Mouse (Mus musculus): ENCODE results near the gene Cog1. TPM values are rescaled to one million over a fixed set of nuclear protein-coding genes. Genes with fewer than 3 reads are reported as not detected.

Gene Cog1
- total and polyA plus RNA-seq, 3 experiments = 29.4 to 113 (median 37.4) TPM

- Histone ChIP-seq H3K79me2 (ENCODE audit: control insufficient read depth, insufficient read depth, low read length, poor library complexity) (no peaks in the 10 kb centered on the region), H3K27me3 (ENCODE audit: control insufficient read depth in 1 of 2, insufficient read depth in 2 of 2, low read length in 2 of 2) (peaks cover 2% of the 10 kb centered on the region in 2 experiments), H3K4me1 (ENCODE audit: control insufficient read depth in 1 of 2, insufficient read depth in 2 of 2, low read length in 2 of 2) (peaks cover 0 to 2% of the 10 kb centered on the region in 2 experiments; a peak in 2 of 4 replicates), H3K4me3 (ENCODE audit: control insufficient read depth in 1 of 2, insufficient read depth in 1 of 2, low read depth in 2 of 2, low read length in 2 of 2) (no peak overlapping the region), H3K36me3 (ENCODE audit: control insufficient read depth in 1 of 2, insufficient read depth in 2 of 2, low read length in 2 of 2) (no peaks in the 10 kb centered on the region), H3K9me3 (replicated peaks; ENCODE audit: insufficient read depth, low read length) (no peaks in the 10 kb centered on the region), H3K9ac (ENCODE audit: control insufficient read depth, low read depth, low read length, poor library complexity, severe bottlenecking) (no peak overlapping the region), H3K27ac (ENCODE audit: control insufficient read depth, low read depth, low read length) (no peak overlapping the region)
- TF ChIP-seq ZKSCAN1 (IDR thresholded peaks at IDR 0.05; ENCODE audit: low read depth, low read length) = no peak
- TF ChIP-seq ELF1 (IDR thresholded peaks at IDR 0.05; ENCODE audit: low read depth, low read length) = no peak
- no peak for TF ChIP-seq BHLHE40 (IDR thresholded peaks at IDR 0.05; ENCODE audit: borderline replicate concordance, low read depth, low read length)
- TF ChIP-seq SIN3A (IDR thresholded peaks at IDR 0.05; ENCODE audit: low read length) = no peak
- no peak for TF ChIP-seq USF1 (IDR thresholded peaks at IDR 0.05; ENCODE audit: low read depth, low read length)
- TF ChIP-seq HCFC1 (IDR thresholded peaks at IDR 0.05; ENCODE audit: low read depth, low read length) = no peak
- no peak for TF ChIP-seq MAZ (IDR thresholded peaks at IDR 0.05; ENCODE audit: low read depth, low read length)
- no peak for TF ChIP-seq ZNF384 (IDR thresholded peaks at IDR 0.05; ENCODE audit: low read depth, low read length)
- TF ChIP-seq MAX (IDR thresholded peaks at IDR 0.05; ENCODE audit: low read length) = no peak
- TF ChIP-seq EP300 (IDR thresholded peaks at IDR 0.05; ENCODE audit: low read depth in 1 of 2, low read length in 2 of 2) = no peak
- TF ChIP-seq UBTF (IDR thresholded peaks at IDR 0.05; ENCODE audit: borderline replicate concordance, insufficient read depth, low read depth, low read length) = no peak
- no peak for TF ChIP-seq E2F4 (IDR thresholded peaks at IDR 0.05; ENCODE audit: borderline replicate concordance, low read depth, low read length)
- no peak for TF ChIP-seq MYC (IDR thresholded peaks at IDR 0.05; ENCODE audit: low read depth, low read length)
- DNase-seq (ENCODE audit: low read depth, low spot score) = no peak
These were observed 17.1 kb upstream of the Cog1 start for GRCm38 (mm10) chr11:113631862-113632261.

GRCm38 (mm10) chr11:113632303-113632702, 16.7 kb upstream of the Cog1 start:
- Histone ChIP-seq H3K27ac (ENCODE audit: control insufficient read depth, low read depth, low read length) (no peak overlapping the region), H3K9ac (ENCODE audit: control insufficient read depth, low read depth, low read length, poor library complexity, severe bottlenecking) (no peak overlapping the region), H3K4me3 (ENCODE audit: control insufficient read depth in 1 of 2, insufficient read depth in 1 of 2, low read depth in 2 of 2, low read length in 2 of 2) (no peak overlapping the region), H3K79me2 (ENCODE audit: control insufficient read depth, insufficient read depth, low read length, poor library complexity) (no peaks in the 10 kb centered on the region), H3K4me1 (ENCODE audit: control insufficient read depth in 1 of 2, insufficient read depth in 2 of 2, low read length in 2 of 2) (no peaks in the 10 kb centered on the region), H3K36me3 (ENCODE audit: control insufficient read depth in 1 of 2, insufficient read depth in 2 of 2, low read length in 2 of 2) (no peaks in the 10 kb centered on the region), H3K27me3 (ENCODE audit: control insufficient read depth in 1 of 2, insufficient read depth in 2 of 2, low read length in 2 of 2) (peaks cover 2% of the 10 kb centered on the region in 2 experiments), H3K9me3 (replicated peaks; ENCODE audit: insufficient read depth, low read length) (no peaks in the 10 kb centered on the region)
- no peak for DNase-seq (ENCODE audit: low read depth, low spot score)
- TF ChIP-seq GATA1 (IDR thresholded peaks at IDR 0.05; ENCODE audit: low read depth, low read length) = no peak
- no peak for TF ChIP-seq EP300 (IDR thresholded peaks at IDR 0.05; ENCODE audit: low read depth in 1 of 2, low read length in 2 of 2)
- no peak for TF ChIP-seq MAFK (IDR thresholded peaks at IDR 0.05; ENCODE audit: borderline replicate concordance, low read depth, low read length)
- TF ChIP-seq CTCF (IDR thresholded peaks at IDR 0.05 in 2 of 3, conservative IDR thresholded peaks at IDR 0.05 in 1 of 3; ENCODE audit: control insufficient read depth in 1 of 3, insufficient read depth in 1 of 3, low read depth in 2 of 3, low read length in 3 of 3, poor library complexity in 1 of 3, severe bottlenecking in 1 of 3) = no peak; a peak in 1 of 6 replicates
- no peak for TF ChIP-seq GABPA (IDR thresholded peaks at IDR 0.05; ENCODE audit: low read depth, low read length)
- TF ChIP-seq MYB (IDR thresholded peaks at IDR 0.05; ENCODE audit: low read depth, low read length) = no peak
- TF ChIP-seq TAL1 (IDR thresholded peaks at IDR 0.05; ENCODE audit: low read length) = no peak
- no peak for TF ChIP-seq NELFE (IDR thresholded peaks at IDR 0.05; ENCODE audit: low read depth, low read length)
- no peak for TF ChIP-seq MAX (IDR thresholded peaks at IDR 0.05; ENCODE audit: low read length)
- no peak for TF ChIP-seq NRF1 (IDR thresholded peaks at IDR 0.05; ENCODE audit: insufficient read depth, low read depth, low read length, poor library complexity, severe bottlenecking)
- TF ChIP-seq HCFC1 (IDR thresholded peaks at IDR 0.05; ENCODE audit: low read depth, low read length) = no peak
- TF ChIP-seq ETS1 (IDR thresholded peaks at IDR 0.05; ENCODE audit: low read depth, low read length) = no peak

Data from MEL (cell line).